Mouse (Mus musculus) hindbrain, embryonic 16.5 days (tissue): ENCODE measurements at regions not wholly inside any gene's neighbourhood (a gene's known extent, or its start where the extent isn't known, plus 50 kb on each side); places are given as distances from the start of the nearest gene placed in this dataset.

Source experiments
- ATAC-seq: fragments of 200-750 bp; cut with Nextera tagmentation; 2 replicates; pipeline ENCODE4 v1.8.0; 2017; ENCODE audit warnings: moderate TSS enrichment, moderate library complexity
- H3K27ac ChIP-seq: fragments of 300-500 bp; sonication (generic); 2 replicates; pipeline ENCODE4 v1.5.1; 2014; ENCODE audit warnings: low read depth, mild to moderate bottlenecking, control low read depth, low read length, moderate library complexity
- H3K27me3 ChIP-seq: fragments of 300-500 bp; sonication (generic); replicated peaks from 2 replicates; pipeline ENCODE4 v1.6.1; 2014; ENCODE audit warnings: low read length; ENCODE audit not compliant: control insufficient read depth, insufficient read depth
- H3K36me3 ChIP-seq: fragments of 300-500 bp; sonication (generic); 2 replicates; pipeline ENCODE4 v1.6.1; 2014; ENCODE audit warnings: mild to moderate bottlenecking, low read length, moderate library complexity, mixed read lengths; ENCODE audit not compliant: control insufficient read depth, insufficient read depth
- H3K4me1 ChIP-seq: fragments of 300-500 bp; sonication (generic); 2 replicates; pipeline ENCODE4 v1.6.1; 2014; ENCODE audit warnings: low read depth, low read length; ENCODE audit not compliant: control insufficient read depth, insufficient read depth
- H3K4me2 ChIP-seq: fragments of 300-500 bp; sonication (generic); 2 replicates; pipeline ENCODE4 v1.6.1; 2014; ENCODE audit warnings: mild to moderate bottlenecking, low read length, control low read depth, moderate library complexity
- H3K4me3 ChIP-seq: fragments of 300-500 bp; sonication (generic); 2 replicates; pipeline ENCODE4 v1.5.1; 2014; ENCODE audit warnings: mild to moderate bottlenecking, low read length, control low read depth, moderate library complexity
- H3K9ac ChIP-seq: fragments of 300-500 bp; sonication (generic); 2 replicates; pipeline ENCODE4 v1.6.1; 2014; ENCODE audit warnings: low read depth, mild to moderate bottlenecking, control low read depth, low read length, moderate library complexity
- H3K9me3 ChIP-seq: fragments of 300-500 bp; sonication (generic); 2 replicates; pipeline ENCODE4 v1.6.1; 2014; ENCODE audit warnings: mild to moderate bottlenecking, low read length, moderate library complexity; ENCODE audit not compliant: control insufficient read depth
- WGBS: fragments of 180-500 bp; shearing (Covaris S2); extraction: QIAGEN DNeasy Blood & Tissue Kit; methylation state at CpG from one replicate; pipeline ENCODE4 v1.1.7; 2014; 5-methylcytosine and 5-hydroxymethylcytosine counted together

DNA sequence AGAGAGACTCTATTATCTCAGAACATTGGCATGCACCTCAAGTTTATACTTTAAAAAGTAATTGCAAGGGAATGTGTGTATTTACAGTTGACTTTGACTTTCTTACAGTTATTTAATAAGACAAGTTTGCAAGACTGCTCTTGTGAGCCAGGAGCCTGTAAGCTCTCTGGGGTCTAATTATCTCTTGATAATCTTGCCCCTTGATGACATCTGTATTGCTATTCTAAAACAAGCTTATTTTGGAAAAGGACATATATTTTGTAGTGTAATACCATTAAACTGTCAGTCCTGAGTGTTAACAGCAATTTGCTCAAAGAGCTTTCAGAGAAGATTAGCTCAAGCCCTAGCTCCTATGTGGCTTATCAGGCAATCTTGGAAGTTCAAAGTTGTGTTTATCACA is 445.4 kb upstream of the Slit2 start:
- Histone ChIP-seq H3K9me3 (no peaks in the 10 kb centered on the region), H3K27me3 (no peaks in the 10 kb centered on the region), H3K4me1 (no peaks in the 10 kb centered on the region), H3K9ac (no peak overlapping the region), H3K4me2 (no peak overlapping the region), H3K4me3 (no peak overlapping the region), H3K36me3 (no peaks in the 10 kb centered on the region), H3K27ac (no peak overlapping the region)
- ATAC-seq: no peak

DNA sequence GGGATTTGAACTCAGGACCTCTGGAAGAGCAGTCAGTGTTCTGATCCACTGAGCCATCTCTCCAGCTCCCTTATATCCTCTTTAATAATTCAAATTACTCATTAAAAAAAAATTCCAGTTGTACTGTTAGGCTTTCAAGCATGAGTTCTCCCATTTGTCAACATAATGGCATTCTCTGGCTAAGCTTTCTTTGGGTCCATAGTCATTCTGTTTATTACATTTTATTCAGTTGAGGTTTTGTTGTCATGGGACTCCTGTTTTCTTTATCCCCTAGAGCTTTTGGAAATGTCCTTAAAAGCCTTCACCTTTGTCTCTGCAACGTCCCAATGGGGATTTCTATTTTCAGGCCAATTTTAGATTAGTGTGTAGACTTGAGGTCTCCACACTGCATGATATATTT is 440.7 kb upstream of the Slit2 start:
- Histone ChIP-seq H3K4me1 (no peaks in the 10 kb centered on the region), H3K4me3 (no peak overlapping the region), H3K27me3 (no peaks in the 10 kb centered on the region), H3K9ac (no peak overlapping the region), H3K4me2 (no peak overlapping the region), H3K36me3 (no peaks in the 10 kb centered on the region), H3K27ac (no peak overlapping the region), H3K9me3 (no peaks in the 10 kb centered on the region)
- ATAC-seq: no peak
- WGBS: 63% methylated on average over 1 of the region's 1 CpGs

DNA sequence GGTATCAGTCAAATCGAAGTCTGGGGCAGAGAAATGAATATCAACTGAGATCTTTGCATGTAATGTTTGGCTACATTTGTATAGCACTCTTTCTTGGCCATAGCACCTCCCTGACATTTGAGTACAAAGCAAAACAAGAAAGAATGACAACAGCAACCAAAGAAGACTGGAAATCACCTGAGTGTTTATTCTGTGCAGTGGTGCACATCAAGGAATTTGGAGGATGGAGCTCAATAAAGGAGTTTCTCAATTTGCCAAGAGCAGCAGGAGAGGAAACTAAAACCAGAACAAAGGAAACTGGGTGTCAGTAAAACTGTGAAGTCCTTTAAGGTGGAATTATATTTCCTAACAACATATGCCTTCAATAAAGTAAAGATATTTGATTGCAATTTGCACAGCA is 426.2 kb upstream of the Slit2 start:
- H3K9ac ChIP-seq: no peak overlapping the region
- H3K36me3 ChIP-seq: no peaks in the 10 kb centered on the region
- H3K27me3 ChIP-seq: no peaks in the 10 kb centered on the region
- no peak overlapping the region for H3K4me2 ChIP-seq
- no peak for ATAC-seq
- no peak overlapping the region for H3K27ac ChIP-seq
- H3K4me1 ChIP-seq: no peaks in the 10 kb centered on the region
- WGBS: 54% methylated on average over 1 of the region's 1 CpGs
- no peaks in the 10 kb centered on the region for H3K9me3 ChIP-seq
- no peak overlapping the region for H3K4me3 ChIP-seq

DNA sequence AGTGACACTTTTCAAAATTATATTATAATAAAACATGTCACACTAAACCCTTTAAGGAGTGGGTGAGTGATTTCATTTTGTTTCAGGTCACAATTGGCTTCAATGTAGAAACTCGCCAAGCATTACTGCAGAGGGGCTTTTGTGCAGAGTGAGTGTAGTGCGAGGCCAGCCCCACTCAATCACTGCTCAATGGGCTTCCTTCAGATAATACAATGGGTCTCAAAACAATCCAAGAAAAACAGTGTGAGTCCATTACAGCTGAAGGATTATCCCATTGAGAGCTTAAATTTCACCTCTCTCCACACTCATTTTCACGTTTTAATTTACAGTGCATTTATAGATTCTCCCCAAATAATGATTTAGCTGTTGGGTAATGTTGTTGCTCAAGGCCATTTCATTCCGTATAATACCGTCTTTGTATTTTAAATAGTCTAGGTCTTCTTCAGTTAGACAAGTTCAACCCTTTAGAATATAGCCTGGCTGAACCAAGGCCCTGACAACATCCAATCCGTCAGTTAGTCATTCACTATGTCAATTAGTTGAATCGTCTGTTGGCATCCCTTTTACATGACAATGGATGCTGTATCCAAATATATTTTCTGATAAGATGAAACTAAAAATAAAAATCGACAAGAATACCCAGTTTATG is 425.7 kb upstream of the Slit2 start:
- Histone ChIP-seq H3K4me2 (no peak overlapping the region), H3K9me3 (no peaks in the 10 kb centered on the region), H3K27me3 (no peaks in the 10 kb centered on the region), H3K36me3 (no peaks in the 10 kb centered on the region), H3K27ac (no peak overlapping the region), H3K9ac (no peak overlapping the region), H3K4me1 (no peaks in the 10 kb centered on the region), H3K4me3 (no peak overlapping the region)
- 24% methylated on average over 8 of the region's 8 CpGs for WGBS
- ATAC-seq: no peak
